Mouse (Mus musculus): Measurements from ENCODE around the gene B4galnt3. TPM values are rescaled to one million over a fixed set of nuclear protein-coding genes. Genes with fewer than 3 reads are reported as not detected.

The B4galnt3 gene
- polyA plus RNA-seq, 1 experiment from 2014 or later: 0.18 TPM

- WGBS: 91% methylated on average over 4 of the region's 4 CpGs
- DNase-seq (ENCODE audit: low spot score): no peak
These were observed 4.9 kb downstream of the B4galnt3 start for GRCm38 (mm10) chr6:120289430-120289829.

GRCm38 (mm10) chr6:120288541-120288940 lies 5.8 kb downstream of the B4galnt3 start:
- no peak for ATAC-seq (replicated peaks; ENCODE audit: insufficient number of reproducible peaks, low FRiP score, low TSS enrichment, low read depth)

More at GRCm38 (mm10) chr6:120289430-120289829, 4.9 kb downstream of the B4galnt3 start:
- H3K9ac ChIP-seq (replicated peaks; ENCODE audit: low read length): no peak overlapping the region
- H3K27ac ChIP-seq (replicated peaks; ENCODE audit: low read depth, low read length): no peak overlapping the region
- H3K36me3 ChIP-seq (replicated peaks; ENCODE audit: control insufficient read depth, insufficient read depth, low read depth, low read length): no peaks in the 10 kb centered on the region
- H3K4me3 ChIP-seq (ENCODE audit: low read depth, low read length): no peak overlapping the region
- ATAC-seq (replicated peaks; ENCODE audit: insufficient number of reproducible peaks, low FRiP score, low TSS enrichment, low read depth): no peak
- H3K4me1 ChIP-seq (ENCODE audit: control insufficient read depth, insufficient read depth, low read length): no peaks in the 10 kb centered on the region
- H3K4me2 ChIP-seq (ENCODE audit: low read depth, low read length): no peak overlapping the region
- H3K9me3 ChIP-seq (replicated peaks; ENCODE audit: control insufficient read depth, low read length): no peaks in the 10 kb centered on the region
- H3K27me3 ChIP-seq (ENCODE audit: control insufficient read depth, insufficient read depth, low read length): peaks cover 9% of the 10 kb centered on the region

GRCm38 (mm10) chr6:120287279-120287678 lies 7.1 kb downstream of the B4galnt3 start:
- WGBS: 85% methylated on average over 9 of the region's 9 CpGs
- Histone ChIP-seq H3K4me2 (ENCODE audit: low read depth, low read length) (no peak overlapping the region), H3K4me3 (ENCODE audit: low read depth, low read length) (no peak overlapping the region), H3K4me1 (ENCODE audit: control insufficient read depth, insufficient read depth, low read length) (no peaks in the 10 kb centered on the region), H3K36me3 (replicated peaks; ENCODE audit: control insufficient read depth, insufficient read depth, low read depth, low read length) (no peaks in the 10 kb centered on the region), H3K27me3 (ENCODE audit: control insufficient read depth, insufficient read depth, low read length) (no peaks in the 10 kb centered on the region), H3K27ac (replicated peaks; ENCODE audit: low read depth, low read length) (no peak overlapping the region), H3K9me3 (replicated peaks; ENCODE audit: control insufficient read depth, low read length) (no peaks in the 10 kb centered on the region), H3K9ac (replicated peaks; ENCODE audit: low read length) (no peak overlapping the region)
- DNase-seq (ENCODE audit: low spot score) (no peak), ATAC-seq (replicated peaks; ENCODE audit: insufficient number of reproducible peaks, low FRiP score, low TSS enrichment, low read depth) (no peak)

More at GRCm38 (mm10) chr6:120288541-120288940, 5.8 kb downstream of the B4galnt3 start:
- Histone ChIP-seq H3K27me3 (ENCODE audit: control insufficient read depth, insufficient read depth, low read length) (peaks cover 4% of the 10 kb centered on the region; the same call in 1 of the 2 replicates), H3K9ac (replicated peaks; ENCODE audit: low read length) (no peak overlapping the region), H3K4me1 (ENCODE audit: control insufficient read depth, insufficient read depth, low read length) (no peaks in the 10 kb centered on the region), H3K36me3 (replicated peaks; ENCODE audit: control insufficient read depth, insufficient read depth, low read depth, low read length) (no peaks in the 10 kb centered on the region), H3K4me3 (ENCODE audit: low read depth, low read length) (no peak overlapping the region), H3K27ac (replicated peaks; ENCODE audit: low read depth, low read length) (no peak overlapping the region), H3K4me2 (ENCODE audit: low read depth, low read length) (no peak overlapping the region), H3K9me3 (replicated peaks; ENCODE audit: control insufficient read depth, low read length) (no peaks in the 10 kb centered on the region)
- WGBS: 26% methylated on average over 7 of the region's 7 CpGs
- DNase-seq (ENCODE audit: low spot score): no peak

GRCm38 (mm10) chr6:120276874-120277449 lies 17.4 kb downstream of the B4galnt3 start:
- 70% methylated on average over 7 of the region's 7 CpGs for WGBS
- no peak overlapping the region for H3K27ac ChIP-seq (replicated peaks; ENCODE audit: low read depth, low read length)

GRCm38 (mm10) chr6:120275301-120275700 lies 19.1 kb downstream of the B4galnt3 start:
- Histone ChIP-seq H3K9ac (replicated peaks; ENCODE audit: low read length) (no peak overlapping the region), H3K4me3 (ENCODE audit: low read depth, low read length) (no peak overlapping the region), H3K4me1 (ENCODE audit: control insufficient read depth, insufficient read depth, low read length) (no peaks in the 10 kb centered on the region), H3K9me3 (replicated peaks; ENCODE audit: control insufficient read depth, low read length) (no peaks in the 10 kb centered on the region), H3K27ac (replicated peaks; ENCODE audit: low read depth, low read length) (no peak overlapping the region), H3K27me3 (ENCODE audit: control insufficient read depth, insufficient read depth, low read length) (no peaks in the 10 kb centered on the region), H3K4me2 (ENCODE audit: low read depth, low read length) (no peak overlapping the region), H3K36me3 (replicated peaks; ENCODE audit: control insufficient read depth, insufficient read depth, low read depth, low read length) (no peaks in the 10 kb centered on the region)
- ATAC-seq (replicated peaks; ENCODE audit: insufficient number of reproducible peaks, low FRiP score, low TSS enrichment, low read depth): no peak
- no peak for DNase-seq (ENCODE audit: low spot score)
- WGBS: 58% methylated on average over 6 of the region's 6 CpGs

More at GRCm38 (mm10) chr6:120276874-120277449, 17.4 kb downstream of the B4galnt3 start:
- Histone ChIP-seq H3K4me3 (ENCODE audit: low read depth, low read length) (no peak overlapping the region), H3K36me3 (replicated peaks; ENCODE audit: control insufficient read depth, insufficient read depth, low read depth, low read length) (no peaks in the 10 kb centered on the region), H3K4me2 (ENCODE audit: low read depth, low read length) (no peak overlapping the region), H3K4me1 (ENCODE audit: control insufficient read depth, insufficient read depth, low read length) (no peaks in the 10 kb centered on the region), H3K9me3 (replicated peaks; ENCODE audit: control insufficient read depth, low read length) (no peaks in the 10 kb centered on the region), H3K27me3 (ENCODE audit: control insufficient read depth, insufficient read depth, low read length) (no peaks in the 10 kb centered on the region), H3K9ac (replicated peaks; ENCODE audit: low read length) (no peak overlapping the region)
- DNase-seq (ENCODE audit: low spot score) (peak; percentile 18), ATAC-seq (replicated peaks; ENCODE audit: insufficient number of reproducible peaks, low FRiP score, low TSS enrichment, low read depth) (no peak)

- Histone ChIP-seq H3K4me2 (ENCODE audit: low read depth, low read length) (no peak overlapping the region), H3K9ac (replicated peaks; ENCODE audit: low read length) (no peak overlapping the region), H3K4me1 (ENCODE audit: control insufficient read depth, insufficient read depth, low read length) (no peaks in the 10 kb centered on the region), H3K27ac (replicated peaks; ENCODE audit: low read depth, low read length) (no peak overlapping the region), H3K4me3 (ENCODE audit: low read depth, low read length) (no peak overlapping the region), H3K27me3 (ENCODE audit: control insufficient read depth, insufficient read depth, low read length) (no peaks in the 10 kb centered on the region), H3K36me3 (replicated peaks; ENCODE audit: control insufficient read depth, insufficient read depth, low read depth, low read length) (no peaks in the 10 kb centered on the region), H3K9me3 (replicated peaks; ENCODE audit: control insufficient read depth, low read length) (no peaks in the 10 kb centered on the region)
- ATAC-seq (replicated peaks; ENCODE audit: insufficient number of reproducible peaks, low FRiP score, low TSS enrichment, low read depth) (no peak), DNase-seq (ENCODE audit: low spot score) (no peak)
- WGBS: 60% methylated on average over 4 of the region's 4 CpGs
These were observed 19.5 kb downstream of the B4galnt3 start for GRCm38 (mm10) chr6:120274887-120275286.

GRCm38 (mm10) chr6:120274181-120274580 lies 20.2 kb downstream of the B4galnt3 start:
- ATAC-seq (replicated peaks; ENCODE audit: insufficient number of reproducible peaks, low FRiP score, low TSS enrichment, low read depth): no peak
- no peak overlapping the region for H3K27ac ChIP-seq (replicated peaks; ENCODE audit: low read depth, low read length)
- no peaks in the 10 kb centered on the region for H3K36me3 ChIP-seq (replicated peaks; ENCODE audit: control insufficient read depth, insufficient read depth, low read depth, low read length)
- no peak overlapping the region for H3K4me3 ChIP-seq (ENCODE audit: low read depth, low read length)
- no peak overlapping the region for H3K4me2 ChIP-seq (ENCODE audit: low read depth, low read length)
- no peaks in the 10 kb centered on the region for H3K4me1 ChIP-seq (ENCODE audit: control insufficient read depth, insufficient read depth, low read length)
- DNase-seq (ENCODE audit: low spot score): no peak
- H3K9ac ChIP-seq (replicated peaks; ENCODE audit: low read length): no peak overlapping the region
- H3K27me3 ChIP-seq (ENCODE audit: control insufficient read depth, insufficient read depth, low read length): no peaks in the 10 kb centered on the region
- no peaks in the 10 kb centered on the region for H3K9me3 ChIP-seq (replicated peaks; ENCODE audit: control insufficient read depth, low read length)
- 83% methylated on average over 8 of the region's 8 CpGs for WGBS

- Histone ChIP-seq H3K9me3 (replicated peaks; ENCODE audit: control insufficient read depth, low read length) (no peaks in the 10 kb centered on the region), H3K4me1 (ENCODE audit: control insufficient read depth, insufficient read depth, low read length) (no peaks in the 10 kb centered on the region), H3K36me3 (replicated peaks; ENCODE audit: control insufficient read depth, insufficient read depth, low read depth, low read length) (no peaks in the 10 kb centered on the region), H3K4me3 (ENCODE audit: low read depth, low read length) (no peak overlapping the region), H3K27ac (replicated peaks; ENCODE audit: low read depth, low read length) (no peak overlapping the region), H3K9ac (replicated peaks; ENCODE audit: low read length) (no peak overlapping the region), H3K4me2 (ENCODE audit: low read depth, low read length) (no peak overlapping the region), H3K27me3 (ENCODE audit: control insufficient read depth, insufficient read depth, low read length) (no peaks in the 10 kb centered on the region)
- peak; percentile 11 for DNase-seq (ENCODE audit: low spot score)
- no peak for ATAC-seq (replicated peaks; ENCODE audit: insufficient number of reproducible peaks, low FRiP score, low TSS enrichment, low read depth)
- WGBS: 34% methylated on average over 6 of the region's 6 CpGs
These were observed 30.2 kb downstream of the B4galnt3 start for GRCm38 (mm10) chr6:120264151-120264550.
